Mouse (Mus musculus) kidney, adult 10 weeks (tissue): ENCODE results near the gene Slc7a6. TPM values are rescaled to one million over a fixed set of nuclear protein-coding genes. Genes with fewer than 3 reads are reported as not detected.

ENCODE experiments used
- polyA plus RNA-seq: library from polyadenylated mRNA; stranded (reverse); fragments of 350-450 nt; fragmentation: Illumina TruSeq; extraction: RNeasy Lipid Tissue Mini Kit (QIAGEN cat#74804); gene quantifications from one replicate; pipeline ENCODE4 v1.2.3, GENCODE M21; 2014; ENCODE audit warnings: low read depth, low replicate concordance

The Slc7a6 gene
- 5.2 TPM for polyA plus RNA-seq

GRCm38 (mm10) chr8:106168356-106169016 is at the start of gene Slc7a6:
TSS of gene Slc7a6 (plus strand) at chr8:106168857.

GRCm38 (mm10) chr8:106136156-106137130 is 32.2 kb upstream of the Slc7a6 start, which contains the start of gene Esrp2:
TSS of gene Esrp2 (minus strand) at chr8:106136974.

GRCm38 (mm10) chr8:106149801-106150652 is 18.6 kb upstream of the Slc7a6 start, which contains the start of gene Pla2g15:
TSS of gene Pla2g15 (plus strand) at chr8:106150399.

GRCm38 (mm10) chr8:106210821-106211345 is 42.2 kb downstream of the Slc7a6 start, which contains the start of the genes Slc7a6os and Prmt7:
TSS of gene Slc7a6os (minus strand) at chr8:106210935.
TSS of gene Prmt7 (plus strand) at chr8:106210936.

Other genes with a start within 250 kb of the Slc7a6 start
- gene Ctrl, start 235.0 kb upstream of the Slc7a6 start, polyA plus RNA-seq = not detected
- gene Psmb10, start 230.4 kb upstream of the Slc7a6 start, polyA plus RNA-seq = not detected
- gene Lcat, start 225.5 kb upstream of the Slc7a6 start, polyA plus RNA-seq = not detected
- 1.4 TPM for gene Slc12a4, start 202.8 kb upstream of the Slc7a6 start, polyA plus RNA-seq
- gene Dpep3, start 189.4 kb upstream of the Slc7a6 start, polyA plus RNA-seq = not detected
- gene Dus2, start 177.5 kb upstream of the Slc7a6 start, polyA plus RNA-seq = 2.1 TPM
- gene Dpep2nb, start 162.9 kb upstream of the Slc7a6 start, polyA plus RNA-seq = not detected
- 2.9 TPM for gene Ddx28, start 157.0 kb upstream of the Slc7a6 start, polyA plus RNA-seq
- 48.4 TPM for gene Nfatc3, start 110.0 kb upstream of the Slc7a6 start, polyA plus RNA-seq
- gene Esrp2, start 31.9 kb upstream of the Slc7a6 start, polyA plus RNA-seq = 6.5 TPM
- 2.9 TPM for gene Pla2g15, start 18.5 kb upstream of the Slc7a6 start, polyA plus RNA-seq
- 29.7 TPM for gene Slc7a6os, start 42.1 kb downstream of the Slc7a6 start, polyA plus RNA-seq
- 5.5 TPM for gene Prmt7, start 42.1 kb downstream of the Slc7a6 start, polyA plus RNA-seq
- not detected for gene Smpd3, start 169.1 kb downstream of the Slc7a6 start, polyA plus RNA-seq
- 3.6 TPM for gene Zfp90, start 246.5 kb downstream of the Slc7a6 start, polyA plus RNA-seq